Mouse (Mus musculus) left cerebral cortex, postnatal 36 days (tissue): ENCODE measurements at regions not wholly inside any gene's neighbourhood (a gene's known extent, or its start where the extent isn't known, plus 50 kb on each side); places are given as distances from the start of the nearest gene placed in this dataset.

Experiments
- DNase-seq, 2 experiments: peaks; one replicate each; pipeline ENCODE4 v3.0.0; 2021 to 2022; ENCODE audit warnings: low spot score in 2 of 2, mixed read lengths in 1 of 2
- intact Hi-C: fragments of 180-260 bp; cut with DNase I; formaldehyde crosslinking; loops from one replicate; pipeline ENCODE4 v1.15.1; 2025

DNA sequence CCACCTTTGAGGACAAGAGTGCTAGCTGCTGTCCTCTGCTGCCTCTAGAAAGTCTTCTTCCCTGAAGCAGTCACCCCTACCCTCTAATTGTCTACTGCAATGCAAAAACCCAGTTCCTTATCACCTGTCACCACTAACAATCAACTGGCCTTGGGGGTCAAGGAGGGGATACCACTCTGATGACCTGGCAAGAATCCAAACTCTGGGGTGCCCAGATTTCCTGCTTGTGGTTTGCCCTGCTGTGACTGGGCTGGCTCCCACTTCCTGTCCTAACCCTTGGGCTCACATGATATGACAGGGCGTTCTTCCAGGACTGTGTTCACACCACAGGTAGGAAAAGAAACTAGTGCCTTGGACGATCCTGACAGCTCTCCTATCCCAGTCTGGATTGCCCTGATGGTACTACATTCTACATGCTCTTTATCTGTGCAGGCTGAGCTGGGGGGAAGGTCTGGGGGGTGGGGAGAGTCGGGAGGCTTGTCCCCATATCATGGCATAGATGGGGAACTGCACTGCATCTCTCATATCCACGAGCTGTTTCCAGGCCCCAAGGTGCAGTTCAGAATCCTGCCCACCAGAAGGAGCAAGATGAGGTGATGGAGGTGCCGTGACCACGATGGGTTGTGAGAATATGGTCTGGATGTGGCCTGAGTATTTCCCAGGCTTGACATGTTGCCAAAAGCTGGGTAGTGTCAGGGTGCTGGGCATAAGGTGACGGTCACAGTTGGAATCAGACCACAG lies 81.0 kb downstream of the Maf start:
- DNase-seq: no peak
- intact Hi-C loops: no loop called here

- DNase-seq: no peak
- intact Hi-C loops: no loop called here
These were observed 82.5 kb downstream of the Maf start for GRCm38 (mm10) chr8:115625072-115625471.

DNA sequence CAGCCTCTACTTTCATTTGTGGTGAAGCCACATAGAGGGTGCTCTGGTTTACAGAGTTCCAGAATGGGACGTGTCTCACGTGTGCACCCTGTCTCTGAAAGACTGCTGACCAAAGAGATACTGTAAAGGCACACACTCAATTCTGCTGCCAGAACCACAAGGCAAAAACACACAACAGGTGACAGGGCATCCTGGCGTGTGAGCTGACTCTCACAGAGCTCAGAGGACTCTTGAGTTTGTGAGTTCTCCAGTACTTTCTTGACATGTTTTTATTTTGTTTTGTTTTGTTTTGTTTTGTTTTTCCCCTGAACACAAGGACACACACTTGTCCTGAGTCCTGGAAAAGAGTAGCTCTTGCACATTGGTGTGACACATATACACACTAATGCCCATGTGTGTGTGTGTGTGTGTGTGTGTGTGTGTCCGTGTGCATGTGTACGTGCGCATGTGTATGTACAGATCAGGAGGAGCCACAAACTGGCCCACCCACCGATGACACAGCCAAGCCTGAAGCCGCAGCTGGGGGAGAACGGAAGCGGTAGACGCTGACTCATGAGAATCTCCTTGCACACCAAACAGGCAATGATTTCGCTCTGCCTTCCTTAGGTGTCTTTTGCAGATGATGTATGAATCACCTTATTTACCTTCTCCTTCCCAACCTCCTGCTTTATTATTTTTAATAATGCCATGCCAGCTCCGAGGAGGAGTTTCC lies 89.4 kb downstream of the Maf start:
- intact Hi-C loops: no loop called here
- peak in 1 of 2 experiments; percentile 28 for DNase-seq

DNA sequence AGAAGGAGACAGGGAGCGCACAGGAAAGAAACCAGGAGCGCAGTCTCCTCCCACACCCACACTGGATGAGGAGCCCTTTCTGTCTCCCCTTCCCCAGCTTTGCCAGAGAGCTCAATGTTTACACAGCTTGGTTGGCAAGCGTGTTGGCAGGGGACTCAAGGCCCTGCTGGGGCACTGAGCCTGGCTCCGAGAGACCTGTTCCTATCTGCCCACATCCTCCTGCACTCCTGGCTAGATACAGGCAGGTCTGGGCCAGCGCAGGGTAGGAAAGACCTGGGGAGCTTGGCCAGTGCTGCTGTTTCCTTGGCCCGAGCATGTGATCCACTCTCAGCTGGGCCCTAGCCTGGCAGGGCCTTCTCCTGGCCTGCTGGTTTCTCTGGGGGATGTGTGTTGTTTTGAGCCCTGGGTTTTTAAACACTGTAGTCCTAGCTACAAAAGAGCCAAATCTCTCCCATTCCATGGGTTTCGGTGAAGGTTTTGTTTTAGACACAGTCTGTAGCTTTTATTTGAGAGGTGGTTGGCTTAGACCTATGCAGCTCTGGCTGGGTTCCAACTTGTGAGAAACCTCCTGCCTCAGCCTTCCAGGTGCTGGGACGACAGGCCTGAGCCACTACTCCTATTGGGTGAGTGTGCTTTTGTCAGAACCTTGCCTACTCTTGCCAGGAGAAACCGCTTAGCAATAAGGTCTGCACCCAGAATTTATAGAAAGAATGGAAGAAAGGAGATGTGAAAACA lies 90.6 kb downstream of the Maf start:
- intact Hi-C loops: no loop called here
- no peak for DNase-seq

GRCm38 (mm10) chr8:115613946-115614584 lies 93.5 kb downstream of the Maf start:
- intact Hi-C loops: no loop called here
- DNase-seq: peak in 1 of 2 experiments; percentile 7

DNA sequence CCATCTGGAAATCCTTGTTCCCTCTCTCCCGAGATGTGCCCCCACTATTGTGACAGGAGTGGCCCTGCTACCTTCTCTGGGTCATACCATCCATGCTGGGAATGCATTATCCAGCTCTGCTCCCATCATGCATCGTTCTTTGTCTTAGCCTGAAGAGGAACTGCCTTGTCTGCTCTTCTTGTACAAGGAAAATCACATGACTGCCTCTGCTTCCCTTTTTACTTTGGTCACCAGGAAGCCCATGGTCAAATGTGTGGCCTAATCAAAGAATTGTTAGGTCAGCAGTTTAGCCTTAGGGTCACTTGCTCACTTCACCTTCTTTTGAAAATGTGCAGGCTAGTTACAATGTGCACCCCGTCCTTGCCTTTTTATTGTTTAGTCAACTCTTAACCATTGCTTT lies 95.5 kb downstream of the Maf start:
- intact Hi-C loops: no loop called here
- no peak for DNase-seq

GRCm38 (mm10) chr8:115599771-115600170 lies 107.8 kb downstream of the Maf start:
- intact Hi-C loops: no loop called here
- no peak for DNase-seq

DNA sequence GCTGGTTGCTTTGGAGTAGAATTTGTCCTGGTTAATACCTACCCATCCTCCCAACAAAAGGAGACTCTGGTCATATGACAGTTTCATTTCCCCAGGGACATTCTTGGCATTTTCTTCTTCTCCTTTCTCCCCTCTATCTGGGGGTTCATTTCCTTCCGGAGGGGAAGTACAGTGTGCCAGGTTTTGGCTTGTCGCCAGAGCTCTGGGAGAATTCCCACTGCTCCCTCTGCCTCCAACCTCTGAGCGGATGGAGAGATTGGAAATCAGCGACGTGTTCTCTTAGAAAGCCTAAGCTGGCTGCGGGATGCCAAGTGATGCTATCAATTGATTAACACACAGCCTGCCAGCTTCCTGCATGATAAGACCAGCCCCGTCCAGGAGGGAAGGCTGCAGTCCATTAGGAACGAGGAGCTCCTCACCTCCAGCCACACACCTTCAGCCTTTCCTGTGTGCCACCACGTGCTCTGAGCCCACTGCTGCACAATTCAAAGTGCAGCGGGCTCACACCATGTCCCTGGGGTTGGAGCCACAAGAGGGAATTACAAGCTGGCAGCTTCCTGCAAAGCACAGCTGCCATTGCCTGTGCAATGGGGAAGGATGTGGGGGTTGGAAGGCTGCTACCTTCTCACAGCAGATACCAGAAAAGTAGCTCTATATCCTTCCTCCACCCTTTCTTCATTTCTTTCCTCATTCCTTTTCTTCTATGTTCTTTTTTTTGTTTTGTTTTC lies 110.2 kb downstream of the Maf start:
- peak; percentile 13 to 23 for DNase-seq
- intact Hi-C loops: no loop called here

DNA sequence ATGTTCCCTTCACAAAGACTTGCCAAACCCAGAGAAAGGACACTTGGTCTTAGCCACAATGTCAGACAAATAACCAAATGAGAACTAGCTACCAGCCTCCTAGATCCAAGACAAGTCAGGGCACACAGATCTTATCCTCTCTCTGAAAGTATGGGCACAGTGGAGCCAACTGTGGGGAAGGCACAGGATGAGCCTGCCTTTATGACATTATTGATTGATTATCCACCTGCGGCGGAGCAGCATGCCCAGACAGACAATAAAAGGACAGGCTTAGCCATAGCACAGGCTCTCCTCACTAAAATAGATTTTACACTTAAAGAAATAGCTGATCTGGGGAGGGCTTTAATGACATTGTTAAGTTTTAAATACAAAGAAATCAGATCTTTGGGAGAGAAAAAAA lies 117.9 kb downstream of the Maf start:
- intact Hi-C loops: no loop called here
- no peak for DNase-seq

- intact Hi-C loops: no loop called here
- no peak for DNase-seq
These were observed 118.5 kb downstream of the Maf start for GRCm38 (mm10) chr8:115589076-115589475.

GRCm38 (mm10) chr8:115584311-115584907 lies 123.2 kb downstream of the Maf start:
- intact Hi-C loops: no loop called here
- DNase-seq: no peak

DNA sequence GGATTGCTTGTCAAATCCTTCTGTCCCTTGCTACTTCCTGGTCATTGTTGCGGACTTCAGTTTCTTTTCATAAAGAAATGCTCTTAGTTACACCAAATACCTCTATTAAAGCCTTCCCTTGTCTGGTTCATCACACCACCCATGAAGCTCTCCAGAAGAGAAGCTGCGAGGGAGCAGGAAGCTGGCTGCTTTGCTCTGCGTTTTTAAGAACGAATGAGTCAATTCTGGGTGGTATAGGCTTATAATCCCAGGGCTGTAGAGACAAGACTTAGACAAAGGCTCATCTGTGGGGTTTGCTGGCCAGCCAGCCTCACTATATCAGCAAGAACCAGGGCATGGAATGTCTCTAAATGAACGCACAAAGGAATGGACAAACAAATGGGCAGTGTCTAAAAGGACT lies 124.4 kb downstream of the Maf start:
- intact Hi-C loops: no loop called here
- DNase-seq: no peak

- no peak for DNase-seq
- intact Hi-C loops: no loop called here
These were observed 125.6 kb downstream of the Maf start for GRCm38 (mm10) chr8:115581940-115582517.

DNA sequence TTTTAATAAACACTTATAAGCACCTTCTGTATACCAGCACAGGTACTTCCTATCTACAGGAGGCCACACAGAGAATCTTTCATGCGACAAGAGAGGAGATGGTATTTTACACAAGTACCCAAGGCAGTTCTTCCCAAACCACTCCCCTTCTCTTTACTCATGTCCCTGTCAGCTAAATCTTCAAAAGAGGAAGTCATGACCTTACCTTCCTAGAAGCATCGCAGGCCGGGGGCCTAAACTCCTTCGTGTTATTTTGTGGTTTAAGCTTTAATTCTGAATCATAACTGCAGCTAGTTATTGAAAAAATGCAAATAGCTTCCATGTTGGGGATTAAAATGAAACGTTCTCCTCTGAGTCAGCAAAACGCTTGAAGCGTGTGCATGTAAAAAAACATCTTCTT lies 139.2 kb downstream of the Maf start:
- DNase-seq: no peak
- intact Hi-C loops: no loop called here

GRCm38 (mm10) chr8:115565768-115566167 lies 141.8 kb downstream of the Maf start:
- intact Hi-C loops: no loop called here
- no peak for DNase-seq

DNA sequence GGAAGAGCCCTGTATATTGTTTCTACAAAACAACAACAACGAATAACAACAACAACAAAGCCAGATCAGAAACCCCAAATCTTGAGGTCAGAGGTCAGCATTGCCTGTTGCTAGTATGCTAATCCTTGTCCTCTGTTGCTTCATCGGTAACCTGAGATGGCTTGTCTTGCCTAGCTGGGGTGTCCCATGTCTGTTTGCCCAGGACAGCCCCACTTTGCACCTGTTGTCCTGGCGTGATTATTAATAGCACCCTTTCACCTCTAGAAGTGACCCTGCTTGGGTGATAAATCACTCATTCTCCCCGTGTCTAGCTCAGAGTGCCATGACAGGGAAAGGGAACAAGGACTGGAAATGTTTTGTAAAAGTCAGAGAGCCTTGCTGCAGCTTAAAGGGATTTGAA lies 145.2 kb downstream of the Maf start:
- intact Hi-C loops: no loop called here
- DNase-seq: no peak

DNA sequence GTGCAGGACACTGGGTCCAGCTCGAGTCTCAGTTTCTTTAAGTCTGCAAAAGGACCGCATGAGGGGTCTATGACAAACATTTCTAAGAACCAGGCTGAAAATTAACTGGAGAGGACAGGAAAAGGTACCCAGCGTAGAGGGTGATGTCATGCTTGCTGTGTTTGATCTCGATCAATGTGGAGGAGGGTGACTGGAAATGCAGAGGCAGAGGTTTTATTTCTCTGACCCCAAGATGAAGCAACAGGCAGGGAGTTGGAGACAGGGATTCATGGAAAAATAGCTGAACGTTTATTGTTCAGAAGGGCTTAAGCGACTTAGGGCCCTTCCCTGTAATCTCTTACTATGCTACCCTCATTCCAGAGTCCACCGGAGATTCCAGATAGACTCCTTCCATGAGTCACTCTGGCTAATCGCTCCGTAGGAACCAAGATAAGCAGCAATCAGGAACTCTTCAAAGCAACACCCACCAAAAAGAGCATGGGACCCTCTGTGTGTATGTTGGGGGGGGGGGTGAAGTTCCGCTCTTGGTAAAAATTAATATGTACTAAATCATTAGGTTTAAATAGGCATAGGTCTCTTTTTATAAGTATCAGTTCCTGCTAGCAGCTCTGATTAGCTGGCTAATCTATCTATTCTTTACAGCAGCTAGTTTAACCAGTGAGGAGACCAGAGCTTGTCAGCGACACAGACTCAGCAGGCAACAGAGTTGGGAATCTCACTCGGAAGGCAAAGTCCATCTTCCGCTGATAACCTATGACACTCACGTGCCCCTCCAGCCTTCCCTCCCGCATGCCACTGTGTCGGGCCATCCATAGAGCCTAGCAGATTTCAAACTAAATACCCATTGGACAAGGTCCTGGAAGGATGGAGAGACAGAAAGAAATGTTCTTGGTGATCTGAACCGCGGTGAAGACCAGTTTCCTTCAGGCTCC lies 146.3 kb downstream of the Maf start:
- no peak for DNase-seq
- intact Hi-C loops: no loop called here

GRCm38 (mm10) chr8:115555452-115555851 lies 152.1 kb downstream of the Maf start:
- DNase-seq: no peak
- intact Hi-C loops: no loop called here
